Mouse (Mus musculus) MEL (cell line): ENCODE results near the gene Arhgap6. TPM values are rescaled to one million over a fixed set of nuclear protein-coding genes. Genes with fewer than 3 reads are reported as not detected.

Experiments used
- DNase-seq: peaks from one replicate; pipeline ENCODE4 v3.0.0; 2011; ENCODE audit warnings: low read depth, low spot score
- H3K27ac ChIP-seq: 2 replicates; pipeline ENCODE4 v1.5.1; 2012; ENCODE audit warnings: low read depth, mild to moderate bottlenecking, control low read depth, low read length, moderate library complexity; ENCODE audit not compliant: control insufficient read depth
- H3K27me3 ChIP-seq, 2 experiments: fragments of 150-350 bp in 1 of 2; sonication (generic) in 1 of 2; 2 replicates each; pipeline ENCODE4 v1.6.1; 2012; ENCODE audit warnings: low read length in 2 of 2, mild to moderate bottlenecking in 2 of 2, improper control_type of control experiment in 1 of 2, moderate library complexity in 1 of 2; ENCODE audit not compliant: insufficient read depth in 2 of 2, control insufficient read depth in 1 of 2
- H3K36me3 ChIP-seq, 2 experiments: 2 replicates each; pipeline ENCODE4 v1.6.1; 2012 to 2014; ENCODE audit warnings: low read length in 2 of 2, improper control_type of control experiment in 1 of 2, inconsistent platforms in 1 of 2, mild to moderate bottlenecking in 1 of 2; ENCODE audit not compliant: insufficient read depth in 2 of 2, control insufficient read depth in 1 of 2
- H3K4me1 ChIP-seq, 2 experiments: fragments of 150-350 bp in 1 of 2; sonication (generic) in 1 of 2; 2 replicates each; pipeline ENCODE4 v1.6.1; 2012; ENCODE audit warnings: low read length in 2 of 2, improper control_type of control experiment in 1 of 2, mild to moderate bottlenecking in 1 of 2; ENCODE audit not compliant: insufficient read depth in 2 of 2, control insufficient read depth in 1 of 2
- H3K4me3 ChIP-seq, 2 experiments: fragments of 150-350 bp in 1 of 2; sonication (generic) in 1 of 2; 2 replicates each; pipeline ENCODE4 v1.5.1; 2012; ENCODE audit warnings: low read depth in 2 of 2, low read length in 2 of 2, mild to moderate bottlenecking in 2 of 2, moderate library complexity in 2 of 2, control low read depth in 1 of 2, improper control_type of control experiment in 1 of 2; ENCODE audit not compliant: control insufficient read depth in 1 of 2, insufficient read depth in 1 of 2
- H3K79me2 ChIP-seq: 2 replicates; pipeline ENCODE4 v1.6.1; 2012; ENCODE audit warnings: mild to moderate bottlenecking, low read length, moderate library complexity; ENCODE audit not compliant: control insufficient read depth, poor library complexity, insufficient read depth
- H3K9ac ChIP-seq: 2 replicates; pipeline ENCODE4 v1.6.1; 2012; ENCODE audit warnings: low read depth, mild to moderate bottlenecking, control low read depth, low read length, moderate library complexity; ENCODE audit not compliant: control insufficient read depth, poor library complexity, severe bottlenecking
- H3K9me3 ChIP-seq: fragments of 150-350 bp; sonication (generic); replicated peaks from 2 replicates; pipeline ENCODE4 v1.6.1; 2012; ENCODE audit warnings: mild to moderate bottlenecking, low read length, improper control_type of control experiment, moderate library complexity; ENCODE audit not compliant: insufficient read depth
- BHLHE40 ChIP-seq: IDR thresholded peaks from 2 replicates; pipeline ENCODE4 v1.6.1; 2012; ENCODE audit warnings: low read depth, mild to moderate bottlenecking, inconsistent platforms, low read length, improper control_type of control experiment, borderline replicate concordance
- CHD1 ChIP-seq: IDR thresholded peaks from 2 replicates; pipeline ENCODE4 v1.6.1; 2012; ENCODE audit warnings: low read depth, mild to moderate bottlenecking, inconsistent platforms, low read length, improper control_type of control experiment
- CHD2 ChIP-seq: IDR thresholded peaks from 2 replicates; pipeline ENCODE4 v1.6.1; 2011; ENCODE audit warnings: low read length, improper control_type of control experiment
- CTCF ChIP-seq, 3 experiments: IDR thresholded peaks in 2 of 3; conservative IDR thresholded peaks in 1 of 3; 2 replicates each; pipeline ENCODE4 v1.5.1; 2011 to 2012; ENCODE audit warnings: low read length in 3 of 3, low read depth in 2 of 3, mild to moderate bottlenecking in 2 of 3, improper control_type of control experiment in 1 of 3, inconsistent platforms in 1 of 3, mixed read lengths in 1 of 3, moderate library complexity in 1 of 3; ENCODE audit not compliant: control insufficient read depth in 1 of 3, insufficient read depth in 1 of 3, poor library complexity in 1 of 3, severe bottlenecking in 1 of 3
- EP300 ChIP-seq, 2 experiments: IDR thresholded peaks; 2 replicates each; pipeline ENCODE4 v1.6.1; 2011; ENCODE audit warnings: improper control_type of control experiment in 2 of 2, low read length in 2 of 2, low read depth in 1 of 2, mild to moderate bottlenecking in 1 of 2
- ETS1 ChIP-seq: IDR thresholded peaks from 2 replicates; pipeline ENCODE4 v1.6.1; 2012; ENCODE audit warnings: low read depth, mild to moderate bottlenecking, inconsistent platforms, low read length, improper control_type of control experiment, moderate library complexity
- GABPA ChIP-seq: IDR thresholded peaks from 2 replicates; pipeline ENCODE4 v1.6.1; 2012; ENCODE audit warnings: low read depth, mild to moderate bottlenecking, inconsistent platforms, low read length, improper control_type of control experiment, moderate library complexity
- GATA1 ChIP-seq: IDR thresholded peaks from 2 replicates; pipeline ENCODE4 v1.6.1; 2011; ENCODE audit warnings: low read depth, low read length, improper control_type of control experiment
- KAT2A ChIP-seq: conservative IDR thresholded peaks from 2 replicates; pipeline ENCODE4 v1.6.1; 2012; ENCODE audit warnings: low read depth, low read length, improper control_type of control experiment, inconsistent platforms
- MEF2A ChIP-seq: IDR thresholded peaks from 2 replicates; pipeline ENCODE4 v1.6.1; 2014; ENCODE audit warnings: low read depth, mild to moderate bottlenecking, inconsistent platforms, low read length, improper control_type of control experiment; ENCODE audit not compliant: poor library complexity, insufficient replicate concordance, severe bottlenecking; ENCODE audit errors: extremely low read depth
- MYC ChIP-seq: IDR thresholded peaks from 2 replicates; pipeline ENCODE4 v1.6.1; 2011; ENCODE audit warnings: low read depth, mild to moderate bottlenecking, low read length, improper control_type of control experiment, moderate library complexity
- RCOR1 ChIP-seq: IDR thresholded peaks from 2 replicates; pipeline ENCODE4 v1.6.1; 2012; ENCODE audit warnings: low read depth, mild to moderate bottlenecking, inconsistent platforms, low read length, improper control_type of control experiment
- SIN3A ChIP-seq: IDR thresholded peaks from 2 replicates; pipeline ENCODE4 v1.6.1; 2012; ENCODE audit warnings: low read length, improper control_type of control experiment, inconsistent platforms
- SMC3 ChIP-seq: IDR thresholded peaks from 2 replicates; pipeline ENCODE4 v1.6.1; 2011; ENCODE audit warnings: low read depth, low read length, improper control_type of control experiment
- TAL1 ChIP-seq: IDR thresholded peaks from 2 replicates; pipeline ENCODE4 v1.6.1; 2012; ENCODE audit warnings: mild to moderate bottlenecking, inconsistent platforms, low read length, moderate library complexity, mixed read lengths
- TCF12 ChIP-seq: IDR thresholded peaks from 2 replicates; pipeline ENCODE4 v1.6.1; 2014; ENCODE audit warnings: low read depth, mild to moderate bottlenecking, inconsistent platforms, low read length, improper control_type of control experiment, moderate library complexity
- ZC3H11A ChIP-seq: IDR thresholded peaks from 2 replicates; pipeline ENCODE4 v1.6.1; 2012; ENCODE audit warnings: low read depth, mild to moderate bottlenecking, inconsistent platforms, low read length, improper control_type of control experiment
- ZKSCAN1 ChIP-seq: IDR thresholded peaks from 2 replicates; pipeline ENCODE4 v1.6.1; 2012; ENCODE audit warnings: low read depth, mild to moderate bottlenecking, inconsistent platforms, low read length, improper control_type of control experiment, moderate library complexity
- ZMIZ1 ChIP-seq: IDR thresholded peaks from 2 replicates; pipeline ENCODE4 v1.6.1; 2012; ENCODE audit warnings: low read depth, mild to moderate bottlenecking, inconsistent platforms, low read length, improper control_type of control experiment, moderate library complexity
- ZNF384 ChIP-seq: IDR thresholded peaks from 2 replicates; pipeline ENCODE4 v1.6.1; 2012; ENCODE audit warnings: low read depth, mild to moderate bottlenecking, inconsistent platforms, low read length, improper control_type of control experiment
- polyA plus RNA-seq, 2 experiments: library from polyadenylated mRNA; stranded (reverse) in 1 of 2; unstranded in 1 of 2; fragments of >175 nt in 1 of 2; fragments of >200 nt in 1 of 2; gene quantifications; 2 replicates each; pipeline versions ENCODE4 v1.2.1 to v1.2.4; 2012; ENCODE audit warnings: low replicate concordance in 2 of 2, low read depth in 1 of 2; ENCODE audit not compliant: insufficient read length in 2 of 2, insufficient read depth in 1 of 2, missing spikeins in 1 of 2
- total RNA-seq: library from RNA; depleted of rRNA; stranded (reverse); fragments of 300-350 nt; gene quantifications from 2 replicates; pipeline ENCODE4 v1.2.3, GENCODE M21; 2012

Gene Arhgap6
- total and polyA plus RNA-seq, 3 experiments: 4.4 to 21.7 TPM; not detected in 1

DNA sequence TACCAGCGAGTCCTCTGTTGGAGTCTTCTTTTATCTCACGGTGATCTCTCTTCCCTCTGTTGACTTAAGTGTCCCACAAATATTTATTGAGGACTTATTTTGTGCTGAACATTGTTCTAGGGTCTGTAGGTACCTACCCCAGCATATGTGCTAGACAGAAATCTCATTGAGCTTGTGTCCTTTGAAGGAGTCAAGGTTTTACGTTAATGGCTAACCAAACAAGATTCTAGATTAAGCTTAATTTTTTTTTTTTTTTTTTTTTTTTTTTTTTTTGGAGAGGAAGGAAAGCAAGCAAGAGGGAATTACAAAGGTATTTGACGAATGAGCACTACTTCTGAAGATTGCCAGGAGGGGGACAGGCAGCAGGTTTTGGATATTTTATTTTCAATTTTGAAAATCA, 242.5 kb downstream of the Arhgap6 start:
- Histone ChIP-seq H3K4me3 (peak overlapping the region; percentile 93 to 94), H3K9me3 (no peaks in the 10 kb centered on the region), H3K9ac (peak overlapping the region; percentile 89), H3K27ac (peak overlapping the region; percentile 51), H3K4me1 (peaks cover 6 to 10% of the 10 kb centered on the region in 2 experiments), H3K79me2 (peaks cover 18% of the 10 kb centered on the region), H3K27me3 (no peaks in the 10 kb centered on the region), H3K36me3 (peaks cover 0 to 21% of the 10 kb centered on the region in 2 experiments; a peak in 2 of 4 replicates)
- no peak for TF ChIP-seq KAT2A
- no peak for TF ChIP-seq ZKSCAN1
- peak; percentile 92 for TF ChIP-seq ZNF384
- TF ChIP-seq GATA1: 0 out of 2 replicates have a peak, but pooled peaks have one; percentile 6
- no peak for TF ChIP-seq ZMIZ1
- TF ChIP-seq ZC3H11A: 0 out of 2 replicates have a peak, but pooled peaks have one; percentile 9
- no peak for TF ChIP-seq MEF2A
- 0 out of 2 replicates have a peak, but pooled peaks have one; percentile 13 for TF ChIP-seq SMC3
- DNase-seq: peak; percentile 61

GRCm38 (mm10) chrX:169043872-169044271, 249.0 kb downstream of the Arhgap6 start:
- peaks cover 6% of the 10 kb centered on the region; the same call in 1 of the 2 replicates for H3K79me2 ChIP-seq
- peak; percentile 59 for TF ChIP-seq SIN3A
- TF ChIP-seq TCF12: peak; percentile 72
- 0 out of 2 replicates have a peak, but pooled peaks have one; percentile 19 for TF ChIP-seq TAL1
- TF ChIP-seq BHLHE40: no peak
- peak; percentile 77 to 87 for TF ChIP-seq EP300 (IDR thresholded peaks at IDR 0.05; ENCODE audit: low read depth in 1 of 2, low read length in 2 of 2)
- no peak for TF ChIP-seq CHD2
- peak; percentile 77 for TF ChIP-seq ETS1
- TF ChIP-seq GABPA: 0 out of 2 replicates have a peak, but pooled peaks have one; percentile 39
- peak; percentile 85 for TF ChIP-seq RCOR1
- peak; percentile 53; the same call in 1 of the 2 replicates for TF ChIP-seq MYC
- peak; percentile 86 for TF ChIP-seq GATA1
- TF ChIP-seq CHD1: no peak
- TF ChIP-seq ZMIZ1: no peak
- TF ChIP-seq CTCF (IDR thresholded peaks at IDR 0.05 in 2 of 3, conservative IDR thresholded peaks at IDR 0.05 in 1 of 3; ENCODE audit: control insufficient read depth in 1 of 3, insufficient read depth in 1 of 3, low read depth in 2 of 3, low read length in 3 of 3, poor library complexity in 1 of 3, severe bottlenecking in 1 of 3): no peak
- H3K4me1 ChIP-seq: peaks cover 23 to 40% of the 10 kb centered on the region in 2 experiments
- H3K9me3 ChIP-seq: no peaks in the 10 kb centered on the region
- no peak overlapping the region for H3K9ac ChIP-seq
- no peaks in the 10 kb centered on the region for H3K27me3 ChIP-seq
- peaks cover 0 to 63% of the 10 kb centered on the region in 2 experiments; a peak in 2 of 4 replicates for H3K36me3 ChIP-seq
- no peak overlapping the region for H3K4me3 ChIP-seq
- DNase-seq: peak; percentile 77
- H3K27ac ChIP-seq: peak overlapping the region; percentile 88
